Mouse (Mus musculus) C2C12 (cell line): Measurements from ENCODE around the gene Elp5. TPM values are rescaled to one million over a fixed set of nuclear protein-coding genes. Genes with fewer than 3 reads are reported as not detected.

Experiments
- H3K27me3 ChIP-seq: one replicate; pipeline ENCODE4 v1.6.1; 2011; ENCODE audit not compliant: control insufficient read depth, insufficient read depth, insufficient read length
- H3K36me3 ChIP-seq: one replicate; pipeline ENCODE4 v1.6.1; 2011; ENCODE audit not compliant: control insufficient read depth, insufficient read depth
- H3K4me3 ChIP-seq: one replicate; pipeline ENCODE4 v1.5.1; 2011; ENCODE audit warnings: mild to moderate bottlenecking, control low read depth; ENCODE audit not compliant: poor library complexity, insufficient read depth, severe bottlenecking
- H3K79me2 ChIP-seq: one replicate; pipeline ENCODE4 v1.6.1; 2011; ENCODE audit not compliant: control insufficient read depth, insufficient read depth
- H3K79me3 ChIP-seq: one replicate; pipeline ENCODE4 v1.6.1; 2011; ENCODE audit warnings: low read depth, control low read depth
- H3ac ChIP-seq: one replicate; pipeline ENCODE3; 2011; ENCODE audit warnings: low read depth; ENCODE audit not compliant: control insufficient read depth, insufficient read length
- CEBPB ChIP-seq: IDR thresholded peaks from one replicate; pipeline ENCODE4 v1.6.1; 2011; ENCODE audit warnings: low read depth, mild to moderate bottlenecking, control low read depth, moderate library complexity
- CTCF ChIP-seq: IDR thresholded peaks from one replicate; pipeline ENCODE4 v1.5.1; 2011; ENCODE audit not compliant: control insufficient read depth, insufficient read depth, insufficient read length
- FOSL1 ChIP-seq: IDR thresholded peaks from one replicate; pipeline ENCODE4 v1.8.0; 2011; ENCODE audit warnings: mild to moderate bottlenecking, low read length; ENCODE audit not compliant: poor library complexity, insufficient read depth, severe bottlenecking
- MAX ChIP-seq: IDR thresholded peaks from one replicate; pipeline ENCODE4 v1.6.1; 2011; ENCODE audit warnings: mild to moderate bottlenecking, control low read depth
- MYOD1 ChIP-seq: IDR thresholded peaks from one replicate; pipeline ENCODE4 v1.6.1; 2011; ENCODE audit warnings: low read depth; ENCODE audit not compliant: control insufficient read depth, insufficient read length
- MYOG ChIP-seq: IDR thresholded peaks from one replicate; pipeline ENCODE4 v1.6.1; 2011; ENCODE audit not compliant: control insufficient read depth, insufficient read length; ENCODE audit errors: extremely low read depth
- USF1 ChIP-seq: IDR thresholded peaks from one replicate; pipeline ENCODE4 v1.6.1; 2011; ENCODE audit warnings: low read depth, mild to moderate bottlenecking, control low read depth, moderate library complexity
- polyA plus RNA-seq: library from polyadenylated mRNA; unstranded; fragments of >200 nt; fragmentation: generic; extraction: Trizol; gene quantifications from one replicate; pipeline ENCODE4 v1.2.1, GENCODE M21; 2012; ENCODE audit warnings: missing spikeins

Gene Elp5
- polyA plus RNA-seq, 1 experiment = 111 TPM

DNA sequence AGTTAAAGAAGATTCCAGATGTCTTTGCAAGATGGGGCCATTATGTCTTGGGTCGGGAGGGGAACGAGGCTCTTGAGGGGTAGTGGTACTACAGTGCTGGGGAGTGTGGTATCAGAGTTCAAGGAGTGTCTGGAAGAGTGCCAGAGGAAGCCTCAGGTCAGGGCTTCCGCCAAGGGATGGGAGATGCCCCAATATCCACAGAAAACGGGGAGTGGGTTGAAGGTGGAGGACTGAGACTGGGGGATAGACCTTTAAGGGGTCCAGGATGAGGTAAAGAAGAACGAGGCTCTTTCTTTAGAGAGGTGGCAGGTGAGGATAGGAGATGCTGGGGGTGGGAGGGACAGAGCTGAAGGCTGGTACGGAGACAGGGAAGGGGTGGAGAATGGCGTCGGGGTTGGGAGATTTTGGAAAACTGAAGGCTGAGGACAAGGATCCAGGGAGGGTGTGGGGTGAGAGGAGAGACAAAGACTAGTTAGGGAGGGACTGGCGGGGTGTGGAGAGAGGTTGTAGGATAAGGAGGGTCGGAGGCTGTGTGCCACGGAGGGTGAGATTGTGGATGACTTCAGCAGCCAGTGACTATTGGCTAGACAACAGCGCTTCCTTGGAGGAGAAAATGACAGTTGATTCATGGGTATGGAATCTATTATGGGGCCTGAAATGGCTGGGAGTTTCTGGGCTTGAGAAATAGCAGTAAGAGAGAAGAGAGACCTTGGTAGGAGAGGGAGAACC is 46.2 kb upstream of the Elp5 start:
- Histone ChIP-seq H3K27me3 (no peaks in the 10 kb centered on the region), H3ac (peak overlapping the region; percentile 45), H3K79me2 (peaks cover 63% of the 10 kb centered on the region), H3K79me3 (peaks cover 20% of the 10 kb centered on the region), H3K36me3 (peaks cover 25% of the 10 kb centered on the region), H3K4me3 (no peak overlapping the region)
- no peak for TF ChIP-seq MYOD1
- TF ChIP-seq USF1 = no peak
- TF ChIP-seq MAX = no peak
- TF ChIP-seq MYOG = no peak
- TF ChIP-seq CTCF = no peak
- TF ChIP-seq CEBPB = no peak
- no peak for TF ChIP-seq FOSL1

DNA sequence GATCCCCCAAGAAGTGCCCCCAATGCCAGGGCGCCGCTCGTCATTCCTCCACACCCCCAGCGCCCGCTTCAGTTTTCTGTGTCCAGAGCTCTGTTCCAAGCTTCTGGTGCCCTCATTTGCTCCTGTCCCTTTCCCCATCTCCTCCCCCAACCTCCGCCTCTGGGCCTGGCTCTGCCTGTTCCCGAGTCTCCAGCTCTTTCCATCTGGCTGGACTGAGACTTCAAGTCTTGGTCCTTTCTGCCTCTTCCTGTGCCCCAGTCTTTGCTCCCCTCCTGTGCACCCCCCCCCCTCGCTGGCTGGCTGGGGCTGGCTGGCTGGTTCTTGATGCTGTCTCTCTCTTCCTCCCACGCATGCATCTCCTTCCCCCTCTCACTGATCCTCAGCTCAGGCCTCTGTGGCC is 45.1 kb upstream of the Elp5 start:
- TF ChIP-seq MYOG (no peak), CTCF (no peak), FOSL1 (no peak), CEBPB (no peak), MYOD1 (no peak), MAX (no peak), USF1 (no peak)
- no peak overlapping the region for H3K4me3 ChIP-seq
- peak overlapping the region; percentile 21 for H3ac ChIP-seq
- H3K79me2 ChIP-seq = peaks cover 74% of the 10 kb centered on the region
- no peaks in the 10 kb centered on the region for H3K27me3 ChIP-seq
- H3K36me3 ChIP-seq = peaks cover 15% of the 10 kb centered on the region
- H3K79me3 ChIP-seq = peaks cover 32% of the 10 kb centered on the region

DNA sequence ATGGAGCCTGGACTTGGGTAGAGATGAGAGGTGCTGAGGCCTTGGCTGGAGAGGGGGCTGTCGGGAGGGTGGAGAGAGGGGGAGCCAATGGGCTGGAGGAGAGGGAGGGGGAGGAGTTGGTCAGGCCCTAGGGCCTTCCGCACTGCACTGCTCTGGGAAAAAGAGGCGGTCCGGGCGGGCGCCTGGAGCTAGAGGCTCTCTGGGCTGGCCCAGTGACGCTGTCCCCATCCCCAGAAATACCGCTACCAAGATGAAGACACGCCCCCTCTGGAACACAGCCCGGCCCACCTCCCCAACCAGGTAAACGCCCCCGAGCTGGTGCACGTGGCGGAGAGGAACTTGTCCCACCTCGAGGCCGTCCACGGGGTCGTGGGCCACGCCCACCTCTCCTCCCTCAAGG is 44.4 kb upstream of the Elp5 start:
- H3K27me3 ChIP-seq = no peaks in the 10 kb centered on the region
- H3K36me3 ChIP-seq = peaks cover 10% of the 10 kb centered on the region
- no peak overlapping the region for H3ac ChIP-seq
- H3K4me3 ChIP-seq = no peak overlapping the region
- no peak for TF ChIP-seq MYOG
- no peak for TF ChIP-seq MYOD1
- no peak for TF ChIP-seq CEBPB
- no peak for TF ChIP-seq CTCF
- TF ChIP-seq FOSL1 = no peak
- TF ChIP-seq MAX = no peak
- TF ChIP-seq USF1 = no peak
- H3K79me3 ChIP-seq = peaks cover 36% of the 10 kb centered on the region
- peaks cover 81% of the 10 kb centered on the region for H3K79me2 ChIP-seq

DNA sequence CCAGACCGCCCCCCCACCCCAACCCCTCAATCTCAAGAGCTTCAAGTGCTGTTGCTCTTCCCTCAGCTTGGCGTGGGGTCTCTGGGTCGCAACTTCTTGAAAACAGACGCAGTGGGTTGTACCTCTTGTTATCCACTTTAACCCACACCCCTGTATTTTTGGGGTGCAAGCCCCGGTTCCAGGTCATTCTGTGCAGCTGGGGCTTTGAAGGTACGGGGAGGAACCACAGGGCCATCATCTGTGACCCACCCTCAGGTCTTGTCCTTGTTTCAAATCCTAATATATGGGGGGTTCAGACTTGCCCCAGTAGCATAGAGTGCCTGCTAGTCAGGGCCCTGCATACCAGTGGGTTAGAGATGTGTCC is 41.8 kb upstream of the Elp5 start:
- H3K79me2 ChIP-seq = peaks cover 93% of the 10 kb centered on the region
- no peak for TF ChIP-seq FOSL1
- TF ChIP-seq USF1 = no peak
- TF ChIP-seq MYOD1 = no peak
- no peak for TF ChIP-seq MYOG
- no peak for TF ChIP-seq MAX
- no peak for TF ChIP-seq CEBPB
- no peak for TF ChIP-seq CTCF
- no peaks in the 10 kb centered on the region for H3K36me3 ChIP-seq
- no peak overlapping the region for H3K4me3 ChIP-seq
- no peaks in the 10 kb centered on the region for H3K27me3 ChIP-seq
- no peak overlapping the region for H3ac ChIP-seq
- peaks cover 46% of the 10 kb centered on the region for H3K79me3 ChIP-seq

DNA sequence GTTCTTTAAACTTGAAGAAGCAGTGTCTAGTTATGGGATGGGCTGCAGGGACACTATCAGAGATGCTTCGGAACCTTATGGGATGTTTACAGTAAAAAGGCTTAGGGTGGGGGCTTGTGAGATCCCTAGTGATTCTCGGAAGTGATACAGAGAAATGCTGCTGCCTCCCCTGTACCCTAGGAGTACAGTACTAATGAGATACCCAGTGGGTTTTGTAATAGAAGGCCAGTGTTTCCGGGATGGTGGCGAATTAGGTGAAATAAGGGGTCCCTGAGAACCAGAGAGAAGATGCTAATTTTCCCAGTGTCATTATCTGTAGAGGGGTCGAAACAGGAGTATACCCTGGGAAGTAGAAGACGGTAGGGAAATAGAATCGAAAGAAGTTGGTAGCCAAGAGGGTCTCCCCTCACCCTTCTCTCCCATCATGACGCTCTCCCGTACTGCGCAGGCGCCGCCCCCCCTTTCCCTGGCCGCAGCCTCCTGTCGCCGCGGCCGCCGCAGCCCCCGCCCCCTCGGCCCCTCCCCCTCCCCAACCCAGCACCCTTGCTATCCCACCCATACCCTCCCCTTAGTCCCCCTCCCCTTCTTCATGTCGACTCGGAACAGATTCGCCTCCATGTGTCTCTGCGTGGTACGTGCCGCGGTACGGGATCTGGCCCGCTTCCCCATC is 41.3 kb upstream of the Elp5 start:
- Histone ChIP-seq H3K79me2 (peaks cover 98% of the 10 kb centered on the region), H3K36me3 (no peaks in the 10 kb centered on the region), H3ac (no peak overlapping the region), H3K4me3 (no peak overlapping the region), H3K27me3 (no peaks in the 10 kb centered on the region), H3K79me3 (peaks cover 51% of the 10 kb centered on the region)
- TF ChIP-seq FOSL1 = no peak
- TF ChIP-seq MYOG = no peak
- TF ChIP-seq USF1 = no peak
- no peak for TF ChIP-seq CEBPB
- TF ChIP-seq MAX = no peak
- TF ChIP-seq CTCF = no peak
- TF ChIP-seq MYOD1 = no peak
